Mouse (Mus musculus) activated CD4-positive, CD25-positive, alpha-beta regulatory T cell, adult 4 months (primary cell): ENCODE results near the gene Plod2. TPM values are rescaled to one million over a fixed set of nuclear protein-coding genes. Genes with fewer than 3 reads are reported as not detected.

Experiments used
- ATAC-seq: one replicate; pipeline ENCODE4 v1.8.0; 2017
- polyA plus RNA-seq, 2 experiments: library from polyadenylated mRNA; unstranded; fragments of 100-300 nt; shearing (Covaris generic); gene quantifications; one replicate each; pipeline ENCODE4 v1.2.1; 2017

Gene Plod2
- polyA plus RNA-seq, 2 experiments from 2014 or later: 2.5 to 2.8 TPM

GRCm38 (mm10) chr9:92555006-92555958 is 13.3 kb downstream of the Plod2 start:
- ATAC-seq: no peak

DNA sequence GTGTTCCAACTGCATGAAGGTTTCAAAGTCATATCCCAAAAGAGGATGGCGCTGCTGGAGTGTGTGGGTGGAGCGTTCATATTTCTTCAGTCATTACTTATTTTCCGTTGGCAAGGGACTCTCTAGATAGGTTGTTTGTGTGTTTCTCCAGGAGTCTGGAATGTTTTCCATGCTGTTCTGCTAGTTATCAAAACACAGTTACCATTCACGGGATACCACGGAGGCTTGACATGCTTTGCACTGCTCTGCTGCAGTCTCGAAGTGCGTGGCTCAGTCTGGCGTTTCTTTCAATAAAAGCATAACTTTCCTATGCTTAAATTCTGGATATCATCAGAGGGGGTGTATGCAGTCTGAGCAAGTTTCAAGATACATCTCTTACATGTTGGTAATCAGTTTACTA is 17.7 kb downstream of the Plod2 start:
- ATAC-seq: no peak

- no peak for ATAC-seq
Measured at GRCm38 (mm10) chr9:92560840-92561547, 19.0 kb downstream of the Plod2 start.

DNA sequence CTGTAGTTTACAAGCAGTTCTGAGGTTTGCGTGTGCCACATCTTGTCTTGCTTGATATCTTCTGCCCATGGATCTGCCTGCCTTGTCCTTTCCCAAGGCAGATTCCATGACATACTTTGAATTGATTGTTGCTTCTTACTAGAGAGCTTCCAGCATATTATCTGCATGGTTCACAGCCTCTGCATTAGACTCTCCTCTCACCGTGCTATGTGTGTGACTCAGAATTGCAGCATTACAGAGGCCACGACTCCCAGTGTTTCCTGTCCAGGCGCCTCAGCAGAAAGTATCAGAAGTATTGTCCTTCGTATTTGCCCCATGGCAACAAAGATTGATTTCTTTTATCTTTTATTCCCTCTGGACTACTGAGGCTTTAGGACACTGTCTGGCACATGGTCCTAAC is 20.4 kb downstream of the Plod2 start:
- ATAC-seq: no peak

GRCm38 (mm10) chr9:92563306-92563705 is 21.3 kb downstream of the Plod2 start:
- no peak for ATAC-seq

GRCm38 (mm10) chr9:92564391-92564790 is 22.4 kb downstream of the Plod2 start:
- no peak for ATAC-seq

GRCm38 (mm10) chr9:92566234-92566633 is 24.2 kb downstream of the Plod2 start:
- ATAC-seq: no peak

DNA sequence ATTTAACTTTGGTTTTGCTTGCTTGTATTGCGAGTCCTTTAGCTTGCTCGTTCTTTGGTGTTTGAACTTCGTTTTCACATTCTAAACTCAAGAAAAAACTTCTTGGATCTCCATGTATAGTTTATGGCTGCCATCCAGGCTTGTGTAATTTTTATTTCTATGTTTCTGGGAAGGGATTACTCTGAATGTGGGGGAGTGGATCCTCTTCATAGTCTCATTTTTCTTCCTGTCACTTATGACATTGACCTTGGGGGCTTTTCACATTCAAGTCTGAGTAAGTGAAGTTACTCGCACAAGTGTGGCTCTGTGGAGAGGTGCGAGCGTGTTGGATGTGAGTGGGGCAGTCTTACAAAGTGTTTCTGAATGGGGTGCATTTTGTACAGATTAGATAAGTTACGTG is 25.5 kb downstream of the Plod2 start:
- no peak for ATAC-seq

DNA sequence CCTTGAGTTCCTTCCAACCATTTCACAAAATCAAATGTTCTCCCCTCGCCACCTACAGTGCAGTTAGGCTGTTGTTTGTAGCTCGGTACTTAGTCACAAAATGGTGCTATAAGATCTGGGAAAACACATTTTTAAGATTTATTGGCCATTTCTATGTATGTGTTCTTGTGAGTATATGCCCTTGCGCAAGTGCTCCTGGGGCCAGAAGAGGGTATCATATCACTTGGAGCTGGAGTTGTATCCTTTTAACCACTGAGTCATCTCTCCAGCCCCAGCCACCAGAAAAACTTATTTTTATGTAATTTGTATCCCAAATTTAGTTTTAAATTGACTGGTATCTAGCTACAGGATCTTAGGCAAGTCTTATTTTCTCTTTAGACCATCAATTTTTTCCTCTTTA is 26.8 kb downstream of the Plod2 start:
- ATAC-seq: no peak

GRCm38 (mm10) chr9:92572376-92573108 is 30.5 kb downstream of the Plod2 start:
- no peak for ATAC-seq

GRCm38 (mm10) chr9:92583876-92584275 is 41.9 kb downstream of the Plod2 start:
- no peak for ATAC-seq

DNA sequence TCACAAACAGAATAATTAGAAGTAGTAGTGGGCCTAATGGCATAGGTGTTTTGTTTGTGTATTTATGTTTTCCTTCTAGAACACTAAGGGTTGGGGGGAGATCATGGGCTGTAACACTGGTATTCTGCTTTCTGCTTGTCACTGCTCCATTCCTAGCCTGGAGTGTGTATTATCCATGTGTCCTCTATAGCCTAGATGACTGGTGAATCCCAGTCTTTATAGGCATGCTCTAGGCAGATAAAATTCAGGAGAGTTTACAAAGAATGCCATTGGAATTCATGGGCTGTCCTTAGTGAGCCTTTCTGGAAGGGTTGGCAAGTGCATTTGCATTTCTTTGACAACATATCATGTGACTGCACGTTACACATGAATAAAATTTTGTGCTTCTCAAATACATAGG is 44.0 kb downstream of the Plod2 start:
- no peak for ATAC-seq

- ATAC-seq: no peak
Measured at GRCm38 (mm10) chr9:92587391-92587790, 45.4 kb downstream of the Plod2 start.

- ATAC-seq: no peak
Measured at GRCm38 (mm10) chr9:92588226-92588625, 46.2 kb downstream of the Plod2 start.

DNA sequence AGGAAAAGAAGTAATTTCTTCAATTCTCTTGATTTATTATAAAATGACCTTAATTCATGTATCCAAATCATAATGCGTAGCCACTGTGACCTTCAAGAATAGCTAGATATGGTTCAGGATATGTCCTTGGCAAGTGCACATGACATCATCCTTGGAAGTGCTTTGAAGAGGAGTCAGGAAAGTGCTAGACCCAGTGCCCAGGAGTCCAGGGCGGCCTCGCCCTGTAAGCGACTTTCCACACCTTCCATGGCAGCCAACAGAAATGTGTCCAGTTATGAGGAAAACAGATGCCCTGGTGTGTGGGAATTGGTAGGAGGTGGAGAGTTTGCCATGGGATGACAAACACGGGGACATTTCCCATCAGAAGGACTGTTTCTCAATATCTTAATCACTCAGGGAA is 47.0 kb downstream of the Plod2 start:
- no peak for ATAC-seq

- no peak for ATAC-seq
Measured at GRCm38 (mm10) chr9:92591482-92591881, 49.5 kb downstream of the Plod2 start.

GRCm38 (mm10) chr9:92592757-92593156 is 50.7 kb downstream of the Plod2 start:
- ATAC-seq: no peak

GRCm38 (mm10) chr9:92594491-92594890 is 52.5 kb downstream of the Plod2 start:
- no peak for ATAC-seq

- ATAC-seq: no peak
Measured at GRCm38 (mm10) chr9:92595296-92595695, 53.3 kb downstream of the Plod2 start.

GRCm38 (mm10) chr9:92596916-92597547 is 55.0 kb downstream of the Plod2 start:
- no peak for ATAC-seq

DNA sequence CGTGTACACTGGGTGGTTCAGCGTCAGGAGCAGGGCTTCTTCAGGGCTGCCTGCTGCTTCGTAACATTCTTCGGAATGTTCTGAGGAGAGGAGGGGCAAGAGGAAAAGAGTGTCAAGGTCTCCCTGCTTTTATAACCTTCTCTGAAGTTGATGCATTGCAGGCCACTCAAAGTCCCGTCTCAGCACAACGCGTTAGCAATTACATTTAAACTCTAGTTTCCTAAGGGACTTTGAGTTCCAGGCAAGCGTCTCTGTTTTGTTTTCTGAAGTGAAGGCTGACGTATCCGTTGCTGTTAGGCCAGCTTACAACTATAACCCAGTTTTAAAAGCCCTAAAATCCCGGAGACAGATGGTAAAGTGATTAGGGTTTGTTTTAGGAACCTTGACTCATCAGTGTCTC is 55.8 kb downstream of the Plod2 start:
- ATAC-seq: no peak

DNA sequence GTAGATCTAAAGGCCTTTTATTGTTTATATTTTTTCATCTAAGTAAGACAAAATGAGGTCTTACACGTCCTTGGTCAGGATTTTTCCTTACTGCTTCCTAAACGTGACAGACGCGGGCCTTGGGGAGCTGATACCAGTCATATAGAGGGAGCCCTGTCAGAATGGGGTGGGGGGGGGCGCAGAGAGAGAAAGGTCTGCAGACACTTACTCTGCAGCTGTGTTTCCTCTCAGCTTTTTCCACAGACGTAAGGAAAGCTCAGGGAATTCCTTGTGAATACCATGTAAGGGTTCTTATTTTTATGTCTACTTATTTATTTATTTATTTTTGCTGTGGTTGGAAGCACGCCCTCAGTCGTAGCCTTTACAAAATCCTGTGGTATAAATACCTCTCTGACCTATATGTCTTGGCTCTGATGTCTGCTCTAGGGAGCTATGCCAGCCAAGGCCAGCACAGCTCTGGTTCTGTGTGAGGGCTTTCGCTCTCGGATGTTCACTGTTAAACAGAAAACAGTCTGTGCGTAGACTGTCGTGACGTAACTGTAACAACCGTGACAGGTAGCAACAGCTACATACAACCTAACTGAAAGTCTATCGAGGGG is 58.0 kb downstream of the Plod2 start:
- no peak for ATAC-seq
